Mouse (Mus musculus) heart, postnatal 0 days (tissue): ENCODE data around the gene Slc25a42. TPM values are rescaled to one million over a fixed set of nuclear protein-coding genes. Genes with fewer than 3 reads are reported as not detected.

Source experiments
- ATAC-seq: fragments of 200-750 bp; cut with Nextera tagmentation; 2 replicates; pipeline ENCODE4 v1.8.0; 2017; ENCODE audit warnings: low read depth, moderate number of reproducible peaks, moderate library complexity; ENCODE audit not compliant: insufficient read depth
- DNase-seq: peaks from one replicate; pipeline ENCODE4 v3.0.0-alpha.2; 2016; ENCODE audit warnings: low spot score
- H3K27ac ChIP-seq: fragments of 300-500 bp; sonication (generic); 2 replicates; pipeline ENCODE4 v1.5.1; 2014; ENCODE audit warnings: low read depth, mild to moderate bottlenecking
- H3K27me3 ChIP-seq: fragments of 300-500 bp; sonication (generic); 2 replicates; pipeline ENCODE4 v1.6.1; 2014; ENCODE audit warnings: low read length, mixed read lengths; ENCODE audit not compliant: control insufficient read depth, insufficient read depth
- H3K36me3 ChIP-seq: fragments of 300-500 bp; sonication (generic); replicated peaks from 2 replicates; pipeline ENCODE4 v1.6.1; 2014; ENCODE audit warnings: low read length, mixed read lengths; ENCODE audit not compliant: control insufficient read depth, insufficient read depth
- H3K4me1 ChIP-seq: fragments of 300-500 bp; sonication (generic); 2 replicates; pipeline ENCODE4 v1.6.1; 2014; ENCODE audit warnings: antibody characterized with exemption; ENCODE audit not compliant: control insufficient read depth, insufficient read depth
- H3K4me2 ChIP-seq: fragments of 300-500 bp; sonication (generic); 2 replicates; pipeline ENCODE4 v1.6.1; 2014; ENCODE audit warnings: low read depth, mild to moderate bottlenecking, low read length, moderate library complexity
- H3K4me3 ChIP-seq: fragments of 300-500 bp; sonication (generic); 2 replicates; pipeline ENCODE4 v1.5.1; 2014; ENCODE audit warnings: low read depth, low read length
- H3K9ac ChIP-seq: fragments of 300-500 bp; sonication (generic); replicated peaks from 2 replicates; pipeline ENCODE4 v1.6.1; 2014; ENCODE audit warnings: low read depth, low read length, mixed read lengths
- H3K9me3 ChIP-seq: fragments of 300-500 bp; sonication (generic); replicated peaks from 2 replicates; pipeline ENCODE4 v1.6.1; 2016; ENCODE audit warnings: low read length; ENCODE audit not compliant: control insufficient read depth
- CTCF ChIP-seq: IDR thresholded peaks from 2 replicates; pipeline ENCODE4 v1.5.1; 2016; ENCODE audit warnings: antibody characterized with exemption, control low read depth, low read depth
- EP300 ChIP-seq: IDR thresholded peaks from 2 replicates; pipeline ENCODE4 v1.6.1; 2016; ENCODE audit warnings: antibody characterized with exemption, low read depth
- WGBS: fragments of 180-500 bp; shearing (Covaris S2); extraction: QIAGEN DNeasy Blood & Tissue Kit; methylation state at CpG from one replicate; pipeline ENCODE4 v1.1.7; 2014; 5-methylcytosine and 5-hydroxymethylcytosine counted together
- polyA plus RNA-seq: library from polyadenylated mRNA; unstranded; fragments of >200 nt; fragmentation: Nextera tagmentation; extraction: Ambion mirVana; gene quantifications from 2 replicates; pipeline ENCODE4 v1.2.1, GENCODE M21; 2015
- total RNA-seq: library from RNA; depleted of rRNA; stranded (reverse); fragments of >200 nt; gene quantifications from 2 replicates; pipeline ENCODE4 v1.2.3, GENCODE M21; 2014; ENCODE audit warnings: low replicate concordance

The Slc25a42 gene
- total and polyA plus RNA-seq, 2 experiments from 2014 or later: 16.5 to 29.1 TPM

DNA sequence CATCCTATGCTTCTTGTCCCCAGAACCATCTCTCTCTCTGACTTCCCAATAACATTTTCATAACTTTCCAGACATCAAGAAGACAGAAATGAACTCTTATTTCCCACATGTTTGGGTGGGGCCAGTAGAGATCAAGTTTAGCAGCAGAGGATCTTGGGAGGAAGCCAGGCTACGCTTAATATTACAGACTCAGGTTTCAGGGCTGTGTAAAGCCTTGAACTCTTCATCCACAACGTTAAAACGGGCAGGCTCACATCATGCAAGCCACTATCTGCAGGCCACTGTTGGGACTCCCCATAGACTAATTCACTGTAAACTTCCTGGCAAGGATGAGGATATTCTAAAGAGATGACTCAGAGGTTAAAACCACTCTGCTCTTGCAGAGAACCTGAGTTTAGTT is 2.3 kb upstream of the Slc25a42 start:
- 56% methylated on average over 3 of the region's 3 CpGs for WGBS

DNA sequence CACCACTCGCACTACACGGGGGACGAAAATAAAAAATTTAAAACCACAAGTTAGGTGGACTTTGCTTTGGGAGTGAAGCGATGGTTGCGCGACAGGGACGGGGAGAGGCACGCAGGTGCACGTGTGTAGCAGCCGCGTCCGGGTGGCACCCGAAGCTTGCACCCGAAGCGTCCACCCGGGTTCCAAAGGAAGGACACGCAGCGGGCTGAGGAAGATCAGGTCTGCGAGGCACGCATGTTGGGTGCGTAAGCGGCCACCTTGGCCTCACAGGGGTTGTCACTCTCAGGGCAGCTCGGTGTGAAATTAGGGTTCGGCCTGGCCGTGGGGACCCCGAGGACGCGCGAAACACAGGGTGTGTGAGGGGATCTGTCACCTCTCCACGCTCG is 386 bp downstream of the Slc25a42 start:
- Histone ChIP-seq H3K4me2 (peak overlapping the region; percentile 95), H3K36me3 (no peaks in the 10 kb centered on the region), H3K27ac (peak overlapping the region; percentile 92), H3K9me3 (no peaks in the 10 kb centered on the region), H3K27me3 (no peaks in the 10 kb centered on the region), H3K4me3 (peak overlapping the region; percentile 74), H3K4me1 (peaks cover 30% of the 10 kb centered on the region; the same call in 1 of the 2 replicates), H3K9ac (peak overlapping the region; percentile 70)
- DNase-seq (no peak), ATAC-seq (no peak)
- no peak for TF ChIP-seq CTCF
- no peak for TF ChIP-seq EP300
- 1% methylated on average over 31 of the region's 31 CpGs for WGBS

More for the DNA sequence above, 2.3 kb upstream of the Slc25a42 start:
- no peaks in the 10 kb centered on the region for H3K9me3 ChIP-seq
- H3K27me3 ChIP-seq: no peaks in the 10 kb centered on the region
- ATAC-seq: no peak
- peaks cover 29% of the 10 kb centered on the region; the same call in 1 of the 2 replicates for H3K4me1 ChIP-seq
- TF ChIP-seq CTCF (no peak), EP300 (no peak)
- DNase-seq: no peak
- no peak overlapping the region for H3K9ac ChIP-seq
- no peak overlapping the region for H3K4me2 ChIP-seq
- no peak overlapping the region for H3K27ac ChIP-seq
- H3K36me3 ChIP-seq: no peaks in the 10 kb centered on the region
- no peak overlapping the region for H3K4me3 ChIP-seq

DNA sequence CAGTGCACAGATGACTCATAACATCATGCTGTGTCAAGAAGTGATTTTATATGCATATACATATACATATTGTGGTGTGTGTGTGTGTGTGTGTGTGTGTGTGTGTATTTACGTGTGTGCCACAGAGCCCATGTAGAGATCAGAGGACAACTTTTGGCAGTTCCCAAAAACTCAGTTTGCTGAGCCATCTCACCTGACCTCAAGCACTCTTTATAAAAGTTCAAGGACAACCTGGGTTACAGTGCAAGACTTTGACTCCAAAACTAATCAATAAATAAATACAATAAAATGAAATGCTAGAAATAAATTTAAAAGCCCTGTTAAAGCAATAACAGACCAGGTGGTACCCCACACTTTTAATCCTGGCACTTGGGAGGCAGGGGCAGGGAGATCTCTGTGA is 830 bp downstream of the Slc25a42 start:
- Histone ChIP-seq H3K4me2 (peak overlapping the region; percentile 95), H3K27me3 (no peaks in the 10 kb centered on the region), H3K9ac (peak overlapping the region; percentile 70), H3K36me3 (no peaks in the 10 kb centered on the region), H3K9me3 (no peaks in the 10 kb centered on the region), H3K4me1 (peaks cover 26% of the 10 kb centered on the region; the same call in 1 of the 2 replicates), H3K27ac (peak overlapping the region; percentile 92), H3K4me3 (peak overlapping the region; percentile 74)
- no peak for DNase-seq
- no peak for TF ChIP-seq EP300
- TF ChIP-seq CTCF: no peak
- WGBS: 74% methylated on average over 1 of the region's 1 CpGs
- ATAC-seq: no peak

DNA sequence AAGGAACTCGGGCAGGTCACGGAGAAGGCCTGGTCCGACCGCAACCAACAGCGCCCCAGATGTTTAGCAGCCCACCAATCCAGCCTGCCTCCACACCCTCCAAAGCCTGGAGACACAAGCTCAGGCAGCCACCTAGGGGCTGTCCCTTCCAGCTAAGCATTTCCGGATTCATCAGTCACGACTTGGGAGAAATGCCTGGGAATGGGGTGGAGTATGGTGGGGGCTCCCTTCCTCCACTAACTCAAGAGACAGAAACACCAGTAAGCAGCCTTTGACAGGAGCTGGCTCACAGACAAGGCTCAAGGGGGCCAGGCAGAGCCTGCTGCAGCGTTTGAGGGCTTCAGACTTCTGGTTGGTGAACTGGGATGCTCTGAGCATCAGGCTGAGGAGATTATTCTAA is 1.6 kb downstream of the Slc25a42 start:
- Histone ChIP-seq H3K27ac (peak overlapping the region; percentile 65), H3K9ac (peak overlapping the region; percentile 29; the same call in 1 of the 2 replicates), H3K9me3 (no peaks in the 10 kb centered on the region), H3K36me3 (no peaks in the 10 kb centered on the region), H3K27me3 (no peaks in the 10 kb centered on the region), H3K4me1 (peaks cover 25% of the 10 kb centered on the region; the same call in 1 of the 2 replicates), H3K4me2 (peak overlapping the region; percentile 95), H3K4me3 (peak overlapping the region; percentile 24)
- no peak for ATAC-seq
- DNase-seq: peak; percentile 23
- WGBS: 16% methylated on average over 8 of the region's 8 CpGs
- TF ChIP-seq CTCF: no peak; the same call in 1 of the 2 replicates
- no peak for TF ChIP-seq EP300

GRCm38 (mm10) chr8:70208130-70208529 is 4.0 kb downstream of the Slc25a42 start:
- peaks cover 35% of the 10 kb centered on the region for H3K4me1 ChIP-seq
- WGBS: 59% methylated on average over 1 of the region's 1 CpGs
- TF ChIP-seq CTCF: no peak
- TF ChIP-seq EP300: no peak
- DNase-seq (no peak), ATAC-seq (no peak)
- no peaks in the 10 kb centered on the region for H3K9me3 ChIP-seq
- no peaks in the 10 kb centered on the region for H3K27me3 ChIP-seq
- H3K4me2 ChIP-seq: no peak overlapping the region
- H3K4me3 ChIP-seq: no peak overlapping the region
- peak overlapping the region; percentile 34; the same call in 1 of the 2 replicates for H3K27ac ChIP-seq
- no peaks in the 10 kb centered on the region for H3K36me3 ChIP-seq
- H3K9ac ChIP-seq: no peak overlapping the region

GRCm38 (mm10) chr8:70204757-70205156 is 7.3 kb downstream of the Slc25a42 start:
- peak overlapping the region; percentile 37; the same call in 1 of the 2 replicates for H3K9ac ChIP-seq
- ATAC-seq (peak; percentile 68), DNase-seq (peak; percentile 84)
- TF ChIP-seq EP300 (0 out of 2 replicates have a peak, but pooled peaks have one; percentile 42), CTCF (no peak)
- H3K27ac ChIP-seq: peak overlapping the region; percentile 89
- H3K4me3 ChIP-seq: no peak overlapping the region
- H3K27me3 ChIP-seq: no peaks in the 10 kb centered on the region
- H3K36me3 ChIP-seq: no peaks in the 10 kb centered on the region
- H3K9me3 ChIP-seq: no peaks in the 10 kb centered on the region
- H3K4me2 ChIP-seq: no peak overlapping the region
- peaks cover 20% of the 10 kb centered on the region; the same call in 1 of the 2 replicates for H3K4me1 ChIP-seq
- WGBS: 26% methylated on average over 1 of the region's 1 CpGs
